Mouse (Mus musculus) heart, adult 2 months (tissue): ENCODE measurements around the gene Rragd.

Source experiments
- CTCF ChIP-seq: fragments of 200-600 bp; IDR thresholded peaks from 2 replicates; pipeline ENCODE4 v1.8.1; 2022; ENCODE audit warnings: antibody characterized with exemption, mild to moderate bottlenecking, moderate library complexity
- POLR2A ChIP-seq: fragments of 200-500 bp; IDR thresholded peaks from 2 replicates; pipeline ENCODE4 v1.6.1; 2011; ENCODE audit warnings: mild to moderate bottlenecking, low read depth, low read length, control low read depth; ENCODE audit not compliant: insufficient read depth

GRCm38 (mm10) chr4:33033515-33033914 is 50.7 kb downstream of the Rragd start:
- TF ChIP-seq CTCF, result no peak
- no peak for TF ChIP-seq POLR2A
